Mouse (Mus musculus) 416B (cell line): ENCODE measurements at regions not wholly inside any gene's neighbourhood (a gene's known extent, or its start where the extent isn't known, plus 50 kb on each side); places are given as distances from the start of the nearest gene placed in this dataset.

Experiments
- DNase-seq: peaks from one replicate; pipeline ENCODE4 v3.0.0; 2011; ENCODE audit warnings: low read depth

- peak; percentile 17 for DNase-seq
Measured at GRCm38 (mm10) chr14:47795062-47795461, 146.8 kb downstream of the Ktn1 start.

- no peak for DNase-seq
Measured at GRCm38 (mm10) chr14:47798203-47798602, 150.0 kb downstream of the Ktn1 start.

DNA sequence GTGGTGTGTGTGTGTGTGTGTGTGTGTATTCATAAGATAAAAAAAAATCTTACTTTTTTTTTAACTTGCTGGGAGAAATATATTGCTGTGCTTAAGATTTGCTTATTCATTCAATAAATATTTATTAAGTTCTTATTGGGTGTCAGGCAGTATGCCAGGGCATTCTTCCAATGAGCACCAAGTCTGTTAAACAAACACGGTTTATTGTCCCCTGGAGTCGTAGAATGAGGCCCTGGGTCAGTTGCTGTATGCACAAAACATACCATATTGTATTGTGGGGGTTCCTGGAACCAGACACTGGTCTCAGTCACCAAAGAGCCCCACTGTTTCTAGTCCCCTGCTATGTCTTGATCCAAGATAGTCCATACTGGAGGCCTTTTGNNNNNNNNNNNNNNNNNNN lies 151.3 kb downstream of the Ktn1 start:
- no peak for DNase-seq

DNA sequence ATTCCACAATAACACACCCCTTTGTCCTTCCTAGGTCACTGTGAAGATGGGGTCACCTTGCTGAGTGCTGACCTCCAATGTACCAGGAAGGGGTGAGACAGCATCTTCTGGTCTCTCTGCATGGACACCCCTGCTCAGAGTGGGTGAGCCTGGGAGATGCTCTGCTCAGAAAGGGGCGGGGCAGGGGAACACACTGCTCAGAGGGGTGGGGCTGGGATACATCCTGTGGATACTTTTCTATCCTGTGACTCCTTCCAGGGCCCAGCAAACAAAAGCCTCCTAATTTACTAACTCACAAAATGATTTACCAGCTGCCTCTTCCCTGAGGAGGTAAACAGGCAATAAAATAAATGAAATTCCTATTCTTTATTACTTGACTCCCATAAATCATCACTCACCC lies 157.0 kb downstream of the Ktn1 start:
- no peak for DNase-seq

DNA sequence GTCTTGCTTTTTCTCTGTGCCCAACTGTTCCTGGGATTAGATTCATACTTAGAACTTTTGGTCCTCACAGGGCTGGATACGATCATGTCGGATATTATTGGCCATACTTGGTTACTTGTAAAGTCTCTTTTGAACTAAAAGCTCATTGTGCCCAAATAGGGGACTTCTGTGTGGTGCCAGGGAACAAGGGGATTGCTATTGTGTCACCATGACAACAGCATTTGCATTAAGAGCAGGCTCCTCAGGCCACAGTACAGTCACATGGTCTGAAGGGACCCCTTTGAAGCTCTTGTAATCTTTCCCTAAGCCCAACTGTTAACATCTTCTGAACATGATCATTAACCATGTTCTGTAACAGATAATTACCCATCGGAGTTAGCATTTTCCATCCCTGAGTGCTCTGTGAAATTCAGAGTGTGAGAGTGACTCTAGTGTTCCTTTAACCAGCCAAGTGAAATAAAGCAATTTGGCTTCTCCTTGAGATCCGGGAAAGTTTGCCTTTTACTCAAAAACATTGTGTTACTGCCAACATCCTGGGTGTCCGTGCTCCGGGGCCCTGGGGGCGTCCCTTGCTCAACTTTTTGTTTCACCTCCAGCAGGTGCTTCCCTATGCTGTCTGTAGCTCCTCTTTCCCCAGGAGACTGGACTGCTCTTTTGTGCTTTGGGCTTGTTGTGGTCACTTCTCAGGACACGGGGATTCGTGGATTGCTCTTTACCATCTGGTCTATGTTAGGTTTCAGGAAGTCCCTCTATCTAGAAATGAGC lies 157.7 kb downstream of the Ktn1 start:
- DNase-seq = no peak

DNA sequence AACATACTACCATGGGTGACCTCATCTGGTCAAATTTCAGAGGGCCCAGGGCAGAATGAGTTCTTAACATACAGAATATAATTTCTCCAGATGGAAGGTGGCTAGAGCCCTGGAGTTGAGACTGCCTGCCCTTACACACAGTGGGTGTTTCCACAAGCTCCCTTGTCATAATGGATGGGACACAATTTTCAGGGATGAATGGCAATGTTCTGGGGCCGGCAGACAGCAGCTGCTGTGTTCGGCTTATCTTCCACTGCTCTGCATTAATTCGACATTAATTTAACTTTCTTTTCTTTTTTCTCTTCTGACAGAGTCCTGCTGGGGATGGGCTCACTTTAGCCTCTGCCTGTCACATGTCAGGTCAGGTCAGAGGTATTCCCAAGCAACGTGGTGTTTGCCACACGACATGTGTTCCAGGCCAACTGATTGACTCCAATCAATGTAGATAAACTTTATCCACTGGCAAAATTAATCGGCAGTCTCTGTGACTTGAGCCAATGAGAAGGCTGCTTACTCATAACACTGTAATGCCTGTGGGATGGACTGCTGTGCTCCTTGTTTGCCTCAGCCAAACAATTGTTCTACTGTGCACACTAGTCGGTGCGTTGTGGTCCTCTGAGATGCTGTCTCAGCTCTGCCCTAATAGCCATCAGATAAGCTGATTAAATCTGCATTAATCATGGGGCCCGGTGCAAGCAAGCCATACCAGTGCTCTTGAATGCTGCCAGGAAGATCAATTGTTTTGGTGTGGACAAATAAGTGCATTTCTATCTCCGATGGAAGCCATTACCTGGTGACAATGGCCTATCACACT lies 160.1 kb downstream of the Ktn1 start:
- DNase-seq = no peak

DNA sequence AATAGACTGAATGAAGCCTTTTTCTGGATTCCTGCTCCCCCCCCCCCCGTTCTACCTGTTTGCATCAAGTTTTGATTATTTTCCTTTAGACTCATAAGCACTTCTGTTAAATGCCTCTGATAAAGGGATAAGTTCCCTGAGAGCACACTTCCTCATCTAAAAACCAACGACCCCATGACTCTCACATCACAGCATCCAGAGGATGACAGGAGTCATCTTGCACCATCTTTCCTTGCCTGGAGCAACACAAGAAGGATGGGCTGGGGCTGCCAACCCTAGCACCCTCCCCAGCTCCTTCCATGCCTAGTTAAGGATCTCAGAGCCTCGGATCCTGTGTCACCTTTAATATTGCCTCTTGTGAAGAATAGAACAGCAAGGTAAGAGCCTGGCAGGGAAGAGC lies 170.0 kb downstream of the Ktn1 start:
- DNase-seq = no peak

- DNase-seq = no peak
Measured at GRCm38 (mm10) chr14:47818641-47819040, 170.4 kb downstream of the Ktn1 start.

- DNase-seq = peak; percentile 21
Measured at GRCm38 (mm10) chr14:47820571-47821143, 172.4 kb downstream of the Ktn1 start.

DNA sequence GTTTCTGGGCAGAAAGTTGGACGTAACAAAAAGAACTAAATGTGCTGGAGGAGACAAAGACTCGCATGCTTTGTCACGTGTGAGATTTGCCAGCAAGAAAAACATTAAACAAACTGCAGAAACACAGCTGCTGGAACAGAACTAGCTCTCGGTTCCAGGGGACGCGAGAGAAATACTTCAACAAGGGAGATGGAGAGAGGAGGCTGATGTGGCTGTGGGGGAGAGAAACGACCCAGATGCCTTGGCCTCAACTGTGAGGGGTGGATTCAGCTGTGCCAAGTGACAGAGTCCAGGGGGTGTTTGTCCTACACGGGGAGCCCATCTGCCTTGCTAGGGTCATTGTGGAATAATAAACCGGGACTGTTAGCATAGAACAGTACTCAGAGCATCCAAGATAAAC lies 174.9 kb downstream of the Ktn1 start:
- no peak for DNase-seq

- DNase-seq = no peak
Measured at GRCm38 (mm10) chr14:47823696-47824095, 175.4 kb downstream of the Ktn1 start.

GRCm38 (mm10) chr14:47825446-47825956 lies 177.3 kb downstream of the Ktn1 start:
- peak; percentile 3 for DNase-seq

GRCm38 (mm10) chr14:47826545-47826944 lies 178.3 kb downstream of the Ktn1 start:
- DNase-seq = no peak

GRCm38 (mm10) chr14:47827623-47828022 lies 179.4 kb downstream of the Ktn1 start:
- peak; percentile 37 for DNase-seq

DNA sequence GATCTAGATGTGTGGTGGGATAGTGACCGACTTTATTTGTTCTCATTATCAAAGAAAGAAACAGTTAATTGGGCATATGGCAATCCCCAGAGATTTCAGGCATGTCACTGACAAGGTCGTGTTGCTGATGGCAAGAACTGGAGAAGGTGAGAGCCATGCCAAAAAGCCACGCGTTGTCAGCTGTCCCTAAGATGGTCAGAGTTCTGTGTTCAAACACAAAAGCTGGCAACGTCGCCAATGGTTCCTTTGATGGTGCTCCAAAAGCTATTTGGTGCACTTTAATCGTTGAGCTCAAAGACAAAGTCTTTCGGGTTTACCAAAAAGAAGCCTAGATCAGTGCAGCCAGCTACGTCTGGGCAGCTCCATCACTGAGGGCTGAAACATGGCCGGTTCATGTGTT lies 185.4 kb downstream of the Ktn1 start:
- no peak for DNase-seq

GRCm38 (mm10) chr14:47835408-47835807 lies 187.2 kb downstream of the Ktn1 start:
- no peak for DNase-seq

DNA sequence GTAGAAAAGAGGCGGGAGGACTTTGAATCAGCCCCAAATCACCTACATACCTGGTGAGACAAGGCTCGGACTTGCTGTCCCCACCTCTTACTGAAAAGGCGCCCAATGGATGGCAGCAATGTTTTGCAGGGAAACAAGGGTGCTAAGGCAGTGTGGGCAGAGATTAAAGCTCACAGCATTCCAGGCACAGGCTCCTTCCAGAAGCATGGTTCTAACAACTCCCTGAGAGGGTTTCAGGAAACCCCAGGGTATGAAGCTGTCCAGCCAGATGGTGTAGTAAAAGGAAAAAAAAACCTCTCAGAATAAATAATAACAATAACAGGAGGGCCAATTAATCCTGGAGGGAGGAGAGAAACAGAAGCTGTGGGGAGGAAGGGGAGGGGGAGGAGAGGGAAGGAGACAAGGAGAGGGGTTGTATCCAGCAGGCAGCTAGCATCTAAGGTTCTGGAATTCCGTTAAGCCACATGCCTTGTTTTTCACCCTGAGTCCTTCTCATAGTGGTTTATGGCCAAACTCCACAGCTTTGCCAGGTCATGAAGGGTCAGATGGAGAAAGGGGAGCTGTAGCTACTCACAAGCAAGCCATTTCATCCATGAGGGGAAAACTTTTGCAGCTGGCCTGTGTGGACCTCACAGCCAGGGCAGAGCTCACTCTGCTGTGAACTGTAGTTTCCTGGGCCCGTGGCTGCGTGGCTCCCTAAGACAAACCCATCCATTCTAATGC lies 191.4 kb downstream of the Ktn1 start:
- no peak for DNase-seq

GRCm38 (mm10) chr14:47844366-47844765 lies 196.1 kb downstream of the Ktn1 start:
- DNase-seq = no peak

- DNase-seq = no peak
Measured at GRCm38 (mm10) chr14:47848861-47849260, 200.6 kb downstream of the Ktn1 start.

GRCm38 (mm10) chr14:47856280-47856765 lies 208.1 kb downstream of the Ktn1 start:
- DNase-seq = no peak

- no peak for DNase-seq
Measured at GRCm38 (mm10) chr14:47857271-47857670, 209.0 kb downstream of the Ktn1 start.
